Mouse (Mus musculus) limb, embryonic 12.5 days (tissue): ENCODE results near the gene Tbx1. TPM values are rescaled to one million over a fixed set of nuclear protein-coding genes. Genes with fewer than 3 reads are reported as not detected.

Experiments
- ATAC-seq: fragments of 200-750 bp; cut with Nextera tagmentation; 2 replicates; pipeline ENCODE4 v1.8.0; 2017; ENCODE audit warnings: low read depth, moderate TSS enrichment; ENCODE audit not compliant: insufficient number of reproducible peaks, insufficient read depth, low FRiP score, low TSS enrichment
- H3K27ac ChIP-seq: fragments of 300-500 bp; sonication (generic); 2 replicates; pipeline ENCODE4 v1.5.1; 2016; ENCODE audit warnings: mild to moderate bottlenecking, moderate library complexity
- H3K27me3 ChIP-seq: fragments of 300-500 bp; sonication (generic); 2 replicates; pipeline ENCODE4 v1.6.1; 2016; ENCODE audit warnings: mild to moderate bottlenecking, moderate library complexity
- H3K36me3 ChIP-seq: fragments of 300-500 bp; sonication (generic); 2 replicates; pipeline ENCODE4 v1.6.1; 2016; ENCODE audit warnings: mild to moderate bottlenecking, moderate library complexity
- H3K4me1 ChIP-seq: fragments of 300-500 bp; sonication (generic); replicated peaks from 2 replicates; pipeline ENCODE4 v1.6.1; 2016
- H3K4me2 ChIP-seq: fragments of 300-500 bp; sonication (generic); 2 replicates; pipeline ENCODE4 v1.6.1; 2016; ENCODE audit warnings: mild to moderate bottlenecking, moderate library complexity
- H3K4me3 ChIP-seq: fragments of 300-500 bp; sonication (generic); replicated peaks from 2 replicates; pipeline ENCODE4 v1.5.1; 2016; ENCODE audit warnings: mild to moderate bottlenecking
- H3K9ac ChIP-seq: fragments of 300-500 bp; sonication (generic); replicated peaks from 2 replicates; pipeline ENCODE4 v1.6.1; 2016; ENCODE audit warnings: mild to moderate bottlenecking, moderate library complexity
- H3K9me3 ChIP-seq: fragments of 300-500 bp; sonication (generic); 2 replicates; pipeline ENCODE4 v1.6.1; 2016; ENCODE audit warnings: mild to moderate bottlenecking, moderate library complexity
- WGBS: fragments of 180-500 bp; shearing (Covaris S2); methylation state at CpG from one replicate; pipeline ENCODE4 v1.1.7; 2016; 5-methylcytosine and 5-hydroxymethylcytosine counted together
- polyA plus RNA-seq: library from polyadenylated mRNA; unstranded; fragments of >200 nt; fragmentation: Nextera tagmentation; extraction: Ambion mirVana; gene quantifications from 2 replicates; pipeline ENCODE4 v1.2.1, GENCODE M21; 2016

Tbx1 gene
- polyA plus RNA-seq, 1 experiment from 2014 or later, result 9.4 TPM

DNA sequence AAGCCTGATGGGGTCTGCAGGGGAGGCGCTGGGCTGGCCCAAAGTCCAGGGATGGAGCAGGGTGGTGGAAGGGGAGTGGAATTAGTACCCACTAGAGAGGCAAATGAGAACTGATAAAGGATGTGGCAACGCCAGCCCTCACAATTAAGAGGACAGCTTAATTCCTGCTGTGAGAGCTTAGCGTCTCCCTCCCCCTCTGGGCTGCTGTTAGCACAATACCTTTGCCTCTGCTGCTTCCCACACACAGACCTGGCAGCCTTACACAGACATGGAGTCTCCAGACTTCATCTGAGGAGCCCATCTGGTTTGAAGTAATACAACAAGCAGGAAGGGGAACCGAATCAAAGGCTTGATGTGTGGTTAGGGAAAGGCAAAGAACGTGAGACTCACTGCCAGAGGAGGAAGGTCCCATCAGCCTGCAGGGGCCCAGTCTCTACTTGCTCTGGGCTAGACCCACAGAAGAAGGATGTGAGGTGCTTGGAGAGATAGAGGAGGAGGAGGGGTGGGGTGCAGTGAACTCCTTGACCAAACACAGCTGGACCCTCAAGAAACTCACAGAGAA, 12.8 kb downstream of the Tbx1 start:
- H3K4me1 ChIP-seq, result peaks cover 26% of the 10 kb centered on the region
- H3K27ac ChIP-seq, result no peak overlapping the region
- 7% methylated on average over 5 of the region's 5 CpGs for WGBS
- no peak overlapping the region for H3K9ac ChIP-seq
- H3K4me3 ChIP-seq, result no peak overlapping the region
- no peaks in the 10 kb centered on the region for H3K9me3 ChIP-seq
- no peaks in the 10 kb centered on the region for H3K36me3 ChIP-seq
- H3K4me2 ChIP-seq, result no peak overlapping the region
- no peak; the same call in 1 of the 2 replicates for ATAC-seq
- H3K27me3 ChIP-seq, result peaks cover 65% of the 10 kb centered on the region

DNA sequence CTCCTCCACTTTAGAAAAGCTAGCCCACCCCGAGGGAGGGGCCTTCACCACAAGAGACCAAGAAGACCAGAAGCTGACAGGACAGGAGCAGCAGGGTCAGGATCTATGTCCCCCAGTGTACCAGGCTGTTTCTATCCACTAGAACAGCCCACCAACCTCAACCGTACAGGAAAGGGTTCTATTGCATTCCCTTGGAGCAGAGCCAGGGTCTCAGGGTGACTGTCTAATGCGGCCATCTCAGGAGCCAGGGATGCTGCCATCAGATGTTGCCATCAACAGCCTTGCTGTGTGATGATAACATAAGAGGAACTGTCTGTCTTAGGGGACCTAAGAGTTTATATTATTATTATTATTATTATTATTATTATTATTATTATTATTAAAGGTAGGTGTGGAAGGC, 13.4 kb downstream of the Tbx1 start:
- no peak overlapping the region for H3K27ac ChIP-seq

DNA sequence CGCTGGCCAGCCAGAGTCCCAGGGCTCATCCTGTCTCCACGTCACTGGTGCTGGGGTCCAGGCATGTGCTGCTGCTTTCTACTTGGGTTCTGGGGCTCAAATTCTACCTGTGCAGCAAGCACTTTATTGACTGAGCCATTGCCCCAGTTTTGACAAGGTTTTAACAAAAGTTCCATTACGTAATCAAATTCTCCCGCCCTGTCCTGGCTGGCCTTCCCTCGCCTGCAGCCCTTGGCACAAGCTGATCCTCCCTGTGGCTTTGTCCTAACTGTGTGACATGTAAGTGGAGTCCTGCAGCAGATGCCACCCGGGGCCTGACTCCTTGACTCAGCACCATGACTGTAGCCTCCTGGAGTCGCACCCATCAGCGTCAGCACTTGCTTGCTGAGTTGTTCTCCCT, 16.3 kb downstream of the Tbx1 start:
- 72% methylated on average over 8 of the region's 8 CpGs for WGBS
- H3K27ac ChIP-seq, result no peak overlapping the region
- H3K27me3 ChIP-seq, result peaks cover 31% of the 10 kb centered on the region
- no peak for ATAC-seq
- no peaks in the 10 kb centered on the region for H3K36me3 ChIP-seq
- H3K4me1 ChIP-seq, result peaks cover 9% of the 10 kb centered on the region; the same call in 1 of the 2 replicates
- H3K4me3 ChIP-seq, result no peak overlapping the region
- peaks cover 6% of the 10 kb centered on the region; the same call in 1 of the 2 replicates for H3K9me3 ChIP-seq
- H3K9ac ChIP-seq, result no peak overlapping the region
- no peak overlapping the region for H3K4me2 ChIP-seq

More for the DNA sequence above, 13.4 kb downstream of the Tbx1 start:
- Histone ChIP-seq H3K4me3 (no peak overlapping the region), H3K9me3 (peaks cover under 1% of the 10 kb centered on the region; the same call in 1 of the 2 replicates), H3K9ac (no peak overlapping the region), H3K4me2 (no peak overlapping the region), H3K36me3 (no peaks in the 10 kb centered on the region), H3K27me3 (peaks cover 59% of the 10 kb centered on the region), H3K4me1 (peaks cover 20% of the 10 kb centered on the region)
- 45% methylated on average over 3 of the region's 3 CpGs for WGBS
- no peak for ATAC-seq

DNA sequence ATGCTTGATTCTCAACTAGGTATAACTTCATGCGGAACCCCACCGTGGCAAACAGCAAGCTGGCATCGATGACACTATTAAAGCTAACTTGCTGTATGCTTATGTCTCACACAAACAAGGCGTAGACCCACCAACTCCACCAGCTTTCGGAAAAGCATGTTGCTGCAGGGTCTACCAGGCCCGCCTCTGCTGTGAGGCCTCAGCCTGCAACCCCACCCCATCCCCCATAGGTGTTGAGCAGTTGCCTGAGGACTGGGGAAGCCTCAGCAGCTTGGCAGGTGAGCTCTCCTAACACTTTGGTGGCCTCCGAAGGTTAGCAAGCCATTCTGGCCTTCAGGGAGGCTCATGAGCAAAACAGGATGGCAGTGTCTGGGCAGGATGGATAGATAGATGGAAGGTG, 21.9 kb downstream of the Tbx1 start:
- Histone ChIP-seq H3K36me3 (0 out of 2 replicates have a peak, but pooled peaks cover 9% of the 10 kb centered on the region), H3K4me1 (0 out of 2 replicates have a peak, but pooled peaks cover 6% of the 10 kb centered on the region), H3K9me3 (peaks cover 6% of the 10 kb centered on the region; the same call in 1 of the 2 replicates), H3K9ac (no peak overlapping the region), H3K27ac (no peak overlapping the region; the same call in 1 of the 2 replicates), H3K4me2 (no peak overlapping the region), H3K27me3 (no peaks in the 10 kb centered on the region), H3K4me3 (no peak overlapping the region)
- no peak for ATAC-seq
- WGBS, result 76% methylated on average over 7 of the region's 7 CpGs

DNA sequence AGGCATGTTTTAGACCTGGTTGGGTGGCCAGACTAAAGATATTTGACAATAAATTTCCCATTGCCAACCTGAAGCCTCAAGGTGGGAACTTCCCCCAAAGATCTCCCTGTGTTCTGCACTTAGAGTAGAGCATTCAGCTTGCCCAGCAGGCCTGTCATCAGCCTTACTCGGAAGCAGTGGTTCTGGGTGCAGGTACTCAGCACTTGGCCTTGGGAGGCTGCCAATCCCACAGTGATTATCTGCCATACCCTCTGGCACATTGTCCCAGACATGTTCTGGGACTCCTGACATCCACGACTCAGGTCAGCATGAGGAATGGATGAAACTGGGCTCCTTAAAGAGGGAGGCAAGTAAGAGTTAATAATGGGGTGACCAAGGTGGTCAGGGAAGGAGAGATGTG, 26.0 kb downstream of the Tbx1 start:
- WGBS, result 89% methylated on average over 2 of the region's 2 CpGs
- Histone ChIP-seq H3K27me3 (no peaks in the 10 kb centered on the region), H3K9ac (no peak overlapping the region), H3K4me3 (no peak overlapping the region), H3K4me2 (no peak overlapping the region), H3K9me3 (no peaks in the 10 kb centered on the region), H3K4me1 (peaks cover 13% of the 10 kb centered on the region; the same call in 1 of the 2 replicates), H3K27ac (no peak overlapping the region), H3K36me3 (peaks cover 11% of the 10 kb centered on the region; the same call in 1 of the 2 replicates)
- ATAC-seq, result no peak

DNA sequence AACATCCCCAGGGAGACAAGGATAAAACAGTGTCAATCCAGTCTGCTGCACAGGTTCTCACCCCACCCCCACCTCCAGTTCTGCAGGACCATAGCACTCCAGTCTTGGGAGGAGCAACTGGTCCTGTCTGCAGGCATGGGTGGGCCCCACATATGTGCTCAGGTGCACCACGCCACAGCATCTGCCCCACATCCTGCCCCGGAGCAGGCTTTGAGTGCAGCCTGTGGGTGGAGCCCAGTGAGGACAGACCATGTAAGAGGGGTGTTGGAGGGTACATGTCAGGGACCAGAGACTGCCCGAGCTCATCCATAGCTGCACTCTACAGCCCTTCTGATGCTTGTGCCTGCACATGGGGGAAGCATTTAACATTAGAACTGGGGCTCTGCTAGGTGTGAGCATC, 34.0 kb downstream of the Tbx1 start:
- Histone ChIP-seq H3K4me2 (no peak overlapping the region), H3K27me3 (0 out of 2 replicates have a peak, but pooled peaks cover 7% of the 10 kb centered on the region), H3K9me3 (no peaks in the 10 kb centered on the region), H3K4me3 (no peak overlapping the region), H3K4me1 (peaks cover 48% of the 10 kb centered on the region), H3K9ac (no peak overlapping the region), H3K27ac (peak overlapping the region; percentile 89; the same call in 1 of the 2 replicates), H3K36me3 (peaks cover 5% of the 10 kb centered on the region; the same call in 1 of the 2 replicates)
- ATAC-seq, result no peak
- 69% methylated on average over 3 of the region's 3 CpGs for WGBS

DNA sequence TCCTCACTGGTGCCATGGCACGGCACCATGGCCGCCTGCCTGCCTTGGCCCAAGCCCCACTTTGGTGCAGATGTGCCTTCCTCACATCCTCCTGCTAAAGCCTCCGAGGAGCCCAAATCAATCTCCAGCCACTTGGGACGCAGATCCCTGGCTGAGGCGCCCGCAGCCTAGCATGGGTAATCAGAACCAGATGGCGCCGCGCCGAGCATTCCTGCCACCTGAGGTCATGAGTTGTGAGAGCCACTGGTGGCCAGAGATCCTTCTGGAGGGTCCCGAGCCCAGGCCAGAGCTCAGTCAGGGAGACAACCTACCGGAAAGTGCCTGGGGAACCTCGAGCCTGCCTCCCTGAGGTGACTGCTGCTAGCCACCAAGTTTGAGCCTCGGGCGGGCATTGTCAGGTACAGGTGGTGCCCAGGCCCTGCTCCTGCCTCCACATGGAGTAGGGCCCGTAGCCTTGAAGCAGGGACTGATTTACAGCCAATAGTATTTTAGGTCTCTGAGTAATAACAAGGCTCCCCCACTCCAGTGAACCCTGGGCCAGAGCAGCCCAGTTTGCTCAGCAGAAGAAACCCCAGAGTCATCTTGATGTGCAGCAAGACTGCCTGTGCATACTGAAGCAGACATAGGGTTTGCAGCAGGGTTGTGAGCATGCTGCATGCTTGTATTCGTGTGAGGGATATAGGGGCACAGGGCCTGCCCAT, 35.1 kb downstream of the Tbx1 start:
- Histone ChIP-seq H3K27ac (peak overlapping the region; percentile 89), H3K4me1 (peaks cover 46% of the 10 kb centered on the region), H3K4me3 (no peak overlapping the region), H3K9me3 (no peaks in the 10 kb centered on the region), H3K27me3 (0 out of 2 replicates have a peak, but pooled peaks cover 7% of the 10 kb centered on the region), H3K36me3 (peaks cover 5% of the 10 kb centered on the region; the same call in 1 of the 2 replicates), H3K9ac (no peak overlapping the region), H3K4me2 (peak overlapping the region; percentile 32)
- 13% methylated on average over 17 of the region's 17 CpGs for WGBS
- ATAC-seq, result peak; percentile 65

DNA sequence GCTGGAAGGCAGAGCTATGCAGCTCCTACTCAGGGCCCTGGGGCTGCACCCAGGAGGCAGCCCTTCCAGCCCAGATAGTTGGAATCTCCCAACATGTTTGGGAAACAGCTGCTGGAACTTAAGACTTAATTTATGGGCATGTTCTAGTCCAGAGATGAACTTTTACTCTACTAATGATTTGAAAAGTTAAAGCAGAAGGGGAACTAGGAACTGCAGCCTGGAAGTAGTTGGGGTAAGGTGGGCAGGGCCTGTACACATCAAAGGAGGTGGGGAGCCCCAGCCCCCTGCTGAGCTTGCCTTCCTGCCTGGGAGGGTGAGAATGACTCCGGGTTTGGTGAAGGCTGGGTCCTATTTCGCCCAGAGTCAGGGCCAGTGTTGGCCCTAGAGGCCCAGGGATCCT, 35.8 kb downstream of the Tbx1 start:
- Histone ChIP-seq H3K36me3 (peaks cover 5% of the 10 kb centered on the region; the same call in 1 of the 2 replicates), H3K4me3 (no peak overlapping the region), H3K4me2 (peak overlapping the region; percentile 32), H3K27ac (peak overlapping the region; percentile 89), H3K4me1 (peaks cover 45% of the 10 kb centered on the region), H3K9ac (no peak overlapping the region), H3K9me3 (no peaks in the 10 kb centered on the region), H3K27me3 (0 out of 2 replicates have a peak, but pooled peaks cover 7% of the 10 kb centered on the region)
- peak; percentile 43; the same call in 1 of the 2 replicates for ATAC-seq
- 16% methylated on average over 2 of the region's 2 CpGs for WGBS

DNA sequence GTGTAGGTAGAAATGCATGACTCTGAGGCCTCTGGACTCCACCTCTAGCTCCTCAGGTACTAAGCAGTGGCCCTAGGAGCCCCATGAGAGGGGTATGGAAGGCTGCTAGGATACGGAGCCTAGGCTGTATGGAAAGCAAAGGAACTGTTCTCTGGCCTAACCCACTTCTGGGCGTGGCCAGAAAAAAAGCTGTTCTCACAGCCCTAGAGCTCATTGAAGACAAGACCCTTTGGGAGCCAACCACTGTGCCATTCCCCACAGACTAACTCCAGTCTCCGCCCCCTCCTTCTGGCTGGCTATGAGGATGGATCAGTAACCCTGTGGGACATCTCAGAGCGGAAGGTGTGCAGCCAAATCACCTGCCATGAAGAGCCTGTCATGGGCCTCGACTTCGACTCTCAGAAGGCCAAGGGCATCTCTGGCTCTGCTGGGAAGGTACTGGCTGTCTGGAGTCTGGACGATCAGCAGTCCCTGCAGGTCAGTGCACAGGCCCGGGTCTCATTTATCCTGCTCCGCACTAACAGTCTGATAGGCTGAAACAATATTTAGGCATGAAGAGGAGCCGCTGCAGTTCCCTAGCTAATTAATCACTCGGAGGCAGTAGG, 38.3 kb downstream of the Tbx1 start:
- 59% methylated on average over 11 of the region's 11 CpGs for WGBS
- no peak for ATAC-seq
- no peak overlapping the region for H3K4me2 ChIP-seq
- no peak overlapping the region for H3K4me3 ChIP-seq
- no peaks in the 10 kb centered on the region for H3K9me3 ChIP-seq
- no peak overlapping the region for H3K9ac ChIP-seq
- H3K4me1 ChIP-seq, result peaks cover 45% of the 10 kb centered on the region
- 0 out of 2 replicates have a peak, but pooled peaks cover 7% of the 10 kb centered on the region for H3K27me3 ChIP-seq
- H3K36me3 ChIP-seq, result no peaks in the 10 kb centered on the region
- no peak overlapping the region; the same call in 1 of the 2 replicates for H3K27ac ChIP-seq

DNA sequence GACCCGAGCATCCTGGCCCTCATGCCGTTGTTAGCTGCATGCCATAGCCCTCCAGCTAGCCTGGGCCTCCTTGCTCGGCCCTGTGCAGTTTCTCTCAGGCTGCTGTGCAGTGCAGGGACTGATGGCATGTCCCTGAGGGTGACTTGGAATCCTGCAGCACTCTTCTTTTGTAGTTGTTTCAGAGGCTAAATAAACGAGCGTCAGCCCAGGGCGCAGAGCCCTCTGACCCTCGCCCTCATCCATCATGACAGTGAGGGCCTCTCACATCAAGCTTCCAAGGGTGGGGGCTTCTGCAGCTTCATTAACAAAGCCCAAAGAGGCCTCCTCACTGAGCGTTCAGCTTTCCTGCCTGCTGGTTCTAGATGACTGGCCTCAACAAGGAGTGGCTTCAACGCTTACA, 38.9 kb downstream of the Tbx1 start:
- H3K4me3 ChIP-seq, result no peak overlapping the region
- no peak overlapping the region for H3K27ac ChIP-seq
- no peak overlapping the region for H3K9ac ChIP-seq
- H3K9me3 ChIP-seq, result no peaks in the 10 kb centered on the region
- 0 out of 2 replicates have a peak, but pooled peaks cover 7% of the 10 kb centered on the region for H3K27me3 ChIP-seq
- WGBS, result 26% methylated on average over 9 of the region's 9 CpGs
- no peaks in the 10 kb centered on the region for H3K36me3 ChIP-seq
- peaks cover 43% of the 10 kb centered on the region for H3K4me1 ChIP-seq
- ATAC-seq, result no peak
- no peak overlapping the region for H3K4me2 ChIP-seq

DNA sequence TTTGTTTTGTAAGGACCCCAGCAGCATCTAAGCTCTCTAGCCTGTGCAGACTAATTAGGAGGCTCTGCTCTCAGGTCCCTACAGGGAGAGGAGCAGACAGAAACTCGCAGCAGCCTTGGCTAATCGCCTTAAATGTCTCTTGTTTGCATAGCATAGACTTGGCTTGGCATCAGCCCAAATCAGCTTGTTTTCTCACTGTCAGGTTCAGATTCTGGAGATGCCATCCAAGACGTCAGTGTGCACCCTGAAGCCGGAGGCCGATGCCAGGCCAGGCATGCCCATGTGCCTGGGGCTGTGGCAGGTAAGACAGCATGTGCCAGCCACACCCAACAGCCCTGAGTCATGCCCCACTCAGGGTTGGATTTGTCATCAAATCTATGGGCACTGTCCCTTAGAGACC, 42.6 kb downstream of the Tbx1 start:
- Histone ChIP-seq H3K36me3 (no peaks in the 10 kb centered on the region), H3K4me3 (no peak overlapping the region), H3K4me1 (peaks cover 23% of the 10 kb centered on the region), H3K9me3 (no peaks in the 10 kb centered on the region), H3K27ac (no peak overlapping the region), H3K27me3 (0 out of 2 replicates have a peak, but pooled peaks cover 7% of the 10 kb centered on the region), H3K9ac (no peak overlapping the region), H3K4me2 (no peak overlapping the region)
- ATAC-seq, result no peak
- 91% methylated on average over 5 of the region's 5 CpGs for WGBS
